Mouse (Mus musculus): Measurements from ENCODE around the gene Myo9a. TPM values are rescaled to one million over a fixed set of nuclear protein-coding genes. Genes with fewer than 3 reads are reported as not detected.

The Myo9a gene
- polyA plus RNA-seq, 1 experiment from 2014 or later, result 14.1 TPM

GRCm38 (mm10) chr9:59949511-59949910, 198.8 kb downstream of the Myo9a start:
- H3K4me3 ChIP-seq (ENCODE audit: low read depth, low read length), result no peak overlapping the region
- H3K36me3 ChIP-seq (ENCODE audit: control insufficient read depth, insufficient read depth, low read length), result no peaks in the 10 kb centered on the region
- DNase-seq (ENCODE audit: low spot score) (no peak), ATAC-seq (ENCODE audit: insufficient number of reproducible peaks, low FRiP score, low TSS enrichment, low read depth) (no peak)
- H3K9me3 ChIP-seq (ENCODE audit: control insufficient read depth, low read length), result no peaks in the 10 kb centered on the region
- no peak overlapping the region for H3K4me2 ChIP-seq (ENCODE audit: low read depth, severe bottlenecking)
- no peak overlapping the region for H3K9ac ChIP-seq (ENCODE audit: low read length)
- no peaks in the 10 kb centered on the region for H3K27me3 ChIP-seq (ENCODE audit: control insufficient read depth, insufficient read depth, low read length)
- WGBS, result 78% methylated on average over 6 of the region's 6 CpGs
- H3K27ac ChIP-seq (replicated peaks; ENCODE audit: low read depth, low read length), result no peak overlapping the region
- H3K4me1 ChIP-seq (ENCODE audit: control insufficient read depth, insufficient read depth, low read length), result no peaks in the 10 kb centered on the region

GRCm38 (mm10) chr9:59949981-59950380, 199.3 kb downstream of the Myo9a start:
- WGBS, result 86% methylated on average over 5 of the region's 5 CpGs
- H3K9ac ChIP-seq (ENCODE audit: low read length), result no peak overlapping the region
- ATAC-seq (ENCODE audit: insufficient number of reproducible peaks, low FRiP score, low TSS enrichment, low read depth) (no peak), DNase-seq (ENCODE audit: low spot score) (no peak)
- H3K27ac ChIP-seq (replicated peaks; ENCODE audit: low read depth, low read length), result no peak overlapping the region
- H3K36me3 ChIP-seq (ENCODE audit: control insufficient read depth, insufficient read depth, low read length), result no peaks in the 10 kb centered on the region
- no peak overlapping the region for H3K4me3 ChIP-seq (ENCODE audit: low read depth, low read length)
- no peaks in the 10 kb centered on the region for H3K4me1 ChIP-seq (ENCODE audit: control insufficient read depth, insufficient read depth, low read length)
- H3K4me2 ChIP-seq (ENCODE audit: low read depth, severe bottlenecking), result no peak overlapping the region
- H3K27me3 ChIP-seq (ENCODE audit: control insufficient read depth, insufficient read depth, low read length), result no peaks in the 10 kb centered on the region
- H3K9me3 ChIP-seq (ENCODE audit: control insufficient read depth, low read length), result no peaks in the 10 kb centered on the region

GRCm38 (mm10) chr9:59951001-59951750, 200.5 kb downstream of the Myo9a start:
- 91% methylated on average over 9 of the region's 9 CpGs for WGBS
- H3K4me2 ChIP-seq (ENCODE audit: low read depth, severe bottlenecking), result no peak overlapping the region
- DNase-seq (ENCODE audit: low spot score), result no peak
- H3K36me3 ChIP-seq (ENCODE audit: control insufficient read depth, insufficient read depth, low read length), result no peaks in the 10 kb centered on the region
- H3K9ac ChIP-seq (ENCODE audit: low read length), result no peak overlapping the region
- H3K9me3 ChIP-seq (ENCODE audit: control insufficient read depth, low read length), result no peaks in the 10 kb centered on the region
- H3K27me3 ChIP-seq (ENCODE audit: control insufficient read depth, insufficient read depth, low read length), result no peaks in the 10 kb centered on the region
- no peak overlapping the region for H3K4me3 ChIP-seq (ENCODE audit: low read depth, low read length)
- H3K27ac ChIP-seq (replicated peaks; ENCODE audit: low read depth, low read length), result no peak overlapping the region
- H3K4me1 ChIP-seq (ENCODE audit: control insufficient read depth, insufficient read depth, low read length), result no peaks in the 10 kb centered on the region
- ATAC-seq (ENCODE audit: insufficient number of reproducible peaks, low FRiP score, low TSS enrichment, low read depth), result no peak

- Histone ChIP-seq H3K36me3 (ENCODE audit: control insufficient read depth, insufficient read depth, low read length) (no peaks in the 10 kb centered on the region), H3K27ac (replicated peaks; ENCODE audit: low read depth, low read length) (no peak overlapping the region), H3K9me3 (ENCODE audit: control insufficient read depth, low read length) (no peaks in the 10 kb centered on the region), H3K4me2 (ENCODE audit: low read depth, severe bottlenecking) (no peak overlapping the region), H3K4me1 (ENCODE audit: control insufficient read depth, insufficient read depth, low read length) (no peaks in the 10 kb centered on the region), H3K9ac (ENCODE audit: low read length) (no peak overlapping the region), H3K27me3 (ENCODE audit: control insufficient read depth, insufficient read depth, low read length) (no peaks in the 10 kb centered on the region), H3K4me3 (ENCODE audit: low read depth, low read length) (no peak overlapping the region)
- ATAC-seq (ENCODE audit: insufficient number of reproducible peaks, low FRiP score, low TSS enrichment, low read depth) (no peak), DNase-seq (ENCODE audit: low spot score) (no peak)
- WGBS, result 65% methylated on average over 4 of the region's 4 CpGs
Measured at GRCm38 (mm10) chr9:59951943-59952342, 201.2 kb downstream of the Myo9a start.

GRCm38 (mm10) chr9:59952515-59953070, 201.9 kb downstream of the Myo9a start:
- no peak overlapping the region for H3K4me2 ChIP-seq (ENCODE audit: low read depth, severe bottlenecking)
- no peaks in the 10 kb centered on the region for H3K4me1 ChIP-seq (ENCODE audit: control insufficient read depth, insufficient read depth, low read length)
- WGBS, result 70% methylated on average over 7 of the region's 8 CpGs
- H3K36me3 ChIP-seq (ENCODE audit: control insufficient read depth, insufficient read depth, low read length), result no peaks in the 10 kb centered on the region
- H3K27ac ChIP-seq (replicated peaks; ENCODE audit: low read depth, low read length), result no peak overlapping the region
- DNase-seq (ENCODE audit: low spot score) (no peak), ATAC-seq (ENCODE audit: insufficient number of reproducible peaks, low FRiP score, low TSS enrichment, low read depth) (no peak)
- no peaks in the 10 kb centered on the region for H3K27me3 ChIP-seq (ENCODE audit: control insufficient read depth, insufficient read depth, low read length)
- no peak overlapping the region for H3K9ac ChIP-seq (ENCODE audit: low read length)
- H3K9me3 ChIP-seq (ENCODE audit: control insufficient read depth, low read length), result no peaks in the 10 kb centered on the region
- no peak overlapping the region for H3K4me3 ChIP-seq (ENCODE audit: low read depth, low read length)

GRCm38 (mm10) chr9:59953556-59953955, 202.9 kb downstream of the Myo9a start:
- H3K9me3 ChIP-seq (ENCODE audit: control insufficient read depth, low read length), result no peaks in the 10 kb centered on the region
- WGBS, result 82% methylated on average over 7 of the region's 7 CpGs
- H3K4me1 ChIP-seq (ENCODE audit: control insufficient read depth, insufficient read depth, low read length), result no peaks in the 10 kb centered on the region
- no peak overlapping the region for H3K9ac ChIP-seq (ENCODE audit: low read length)
- H3K4me2 ChIP-seq (ENCODE audit: low read depth, severe bottlenecking), result no peak overlapping the region
- H3K27me3 ChIP-seq (ENCODE audit: control insufficient read depth, insufficient read depth, low read length), result no peaks in the 10 kb centered on the region
- no peak overlapping the region for H3K4me3 ChIP-seq (ENCODE audit: low read depth, low read length)
- ATAC-seq (ENCODE audit: insufficient number of reproducible peaks, low FRiP score, low TSS enrichment, low read depth) (no peak), DNase-seq (ENCODE audit: low spot score) (no peak)
- no peaks in the 10 kb centered on the region for H3K36me3 ChIP-seq (ENCODE audit: control insufficient read depth, insufficient read depth, low read length)
- no peak overlapping the region for H3K27ac ChIP-seq (replicated peaks; ENCODE audit: low read depth, low read length)

- DNase-seq (ENCODE audit: low spot score) (no peak), ATAC-seq (ENCODE audit: insufficient number of reproducible peaks, low FRiP score, low TSS enrichment, low read depth) (no peak)
- no peaks in the 10 kb centered on the region for H3K36me3 ChIP-seq (ENCODE audit: control insufficient read depth, insufficient read depth, low read length)
- H3K27me3 ChIP-seq (ENCODE audit: control insufficient read depth, insufficient read depth, low read length), result no peaks in the 10 kb centered on the region
- no peak overlapping the region for H3K4me2 ChIP-seq (ENCODE audit: low read depth, severe bottlenecking)
- H3K9ac ChIP-seq (ENCODE audit: low read length), result no peak overlapping the region
- no peak overlapping the region for H3K27ac ChIP-seq (replicated peaks; ENCODE audit: low read depth, low read length)
- H3K4me1 ChIP-seq (ENCODE audit: control insufficient read depth, insufficient read depth, low read length), result no peaks in the 10 kb centered on the region
- H3K4me3 ChIP-seq (ENCODE audit: low read depth, low read length), result no peak overlapping the region
- H3K9me3 ChIP-seq (ENCODE audit: control insufficient read depth, low read length), result no peaks in the 10 kb centered on the region
- 40% methylated on average over 3 of the region's 3 CpGs for WGBS
Measured at GRCm38 (mm10) chr9:59955199-59955598, 204.5 kb downstream of the Myo9a start.

GRCm38 (mm10) chr9:59955692-59956091, 205.0 kb downstream of the Myo9a start:
- H3K9me3 ChIP-seq (ENCODE audit: control insufficient read depth, low read length), result no peaks in the 10 kb centered on the region
- H3K4me2 ChIP-seq (ENCODE audit: low read depth, severe bottlenecking), result no peak overlapping the region
- H3K9ac ChIP-seq (ENCODE audit: low read length), result no peak overlapping the region
- no peaks in the 10 kb centered on the region for H3K4me1 ChIP-seq (ENCODE audit: control insufficient read depth, insufficient read depth, low read length)
- ATAC-seq (ENCODE audit: insufficient number of reproducible peaks, low FRiP score, low TSS enrichment, low read depth), result no peak
- no peak for DNase-seq (ENCODE audit: low spot score)
- no peaks in the 10 kb centered on the region for H3K36me3 ChIP-seq (ENCODE audit: control insufficient read depth, insufficient read depth, low read length)
- no peak overlapping the region for H3K4me3 ChIP-seq (ENCODE audit: low read depth, low read length)
- 76% methylated on average over 6 of the region's 6 CpGs for WGBS
- H3K27me3 ChIP-seq (ENCODE audit: control insufficient read depth, insufficient read depth, low read length), result no peaks in the 10 kb centered on the region
- H3K27ac ChIP-seq (replicated peaks; ENCODE audit: low read depth, low read length), result no peak overlapping the region

Data from limb, embryonic 11.5 days (tissue).